Mouse (Mus musculus) B cell, adult 62 days (primary cell): ENCODE data around the gene Fbxo45. TPM values are rescaled to one million over a fixed set of nuclear protein-coding genes. Genes with fewer than 3 reads are reported as not detected.

ENCODE experiments used
- total RNA-seq: library from RNA; stranded (reverse); gene quantifications from 4 replicates; pipeline ENCODE4 v1.2.4, GENCODE M21; 2023

Gene Fbxo45
- 8.4 to 10.4 TPM (median 9.4 TPM) in 4 replicates for total RNA-seq

DNA sequence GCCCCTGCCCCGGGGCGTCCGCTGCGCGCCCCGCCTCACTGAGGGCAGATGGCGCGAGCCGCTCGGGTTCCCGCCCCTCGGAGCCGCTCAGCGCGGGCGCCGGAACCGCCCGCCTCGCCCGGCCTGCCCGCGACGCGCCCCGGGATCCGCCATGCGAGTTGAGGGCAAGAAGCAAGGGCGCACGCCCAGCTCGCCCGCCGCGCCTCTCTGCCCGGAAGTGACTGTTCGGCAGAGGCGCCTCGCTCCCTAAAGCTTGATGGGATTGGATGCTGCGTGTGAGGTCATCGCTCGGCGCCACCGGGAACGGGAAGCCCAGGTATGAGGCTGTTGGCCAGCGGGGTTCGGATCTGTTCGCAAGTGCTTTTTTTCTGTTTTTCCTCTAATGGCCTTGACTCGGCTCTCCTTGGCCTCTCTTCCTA, at the start of gene Fbxo45, which contains the start of gene Wdr53:
Gene Fbxo45 (minus strand): TSS at position 207 of the 419 bp plus-strand sequence.
Gene Wdr53 (plus strand): TSS at position 276 of the 419 bp plus-strand sequence.

GRCm38 (mm10) chr16:32277308-32278256, 30.6 kb upstream of the Fbxo45 start, which contains the start of gene Rnf168:
Rnf168 (plus strand) TSS chr16:32277459.

DNA sequence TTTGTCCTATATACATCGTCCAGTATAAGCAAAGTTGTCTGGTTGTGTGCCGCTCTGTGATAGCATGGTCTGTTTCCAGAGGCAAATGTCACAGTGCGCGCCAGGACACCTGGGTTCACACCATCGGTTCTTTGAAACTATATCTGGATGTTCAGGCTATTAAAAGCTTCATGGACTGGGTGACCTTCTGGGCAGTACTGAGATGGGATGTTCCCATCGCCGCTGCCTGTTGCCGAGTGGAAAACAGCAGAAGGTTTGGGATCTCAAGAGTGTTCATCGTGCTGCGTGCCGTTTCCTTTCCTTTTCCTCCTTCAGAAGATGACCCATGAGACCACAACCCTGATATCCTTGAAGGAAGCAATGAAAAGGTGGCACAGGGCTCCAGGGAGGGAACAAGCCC, 24.3 kb upstream of the Fbxo45 start, which contains the start of gene Smco1:
Gene Smco1 (plus strand): TSS at position 178 of the 400 bp plus-strand sequence.

Other genes starting within 250 kb of the Fbxo45 start
- gene Senp5, start 243.9 kb downstream of the Fbxo45 start, total RNA-seq: 29.2 to 32.6 TPM (median 32.3 TPM) in 4 replicates
- 76.5 to 83.8 TPM (median 78.1 TPM) in 4 replicates for gene Pak2, start 167.8 kb downstream of the Fbxo45 start, total RNA-seq
- 21.0 to 31.7 TPM (median 25.0 TPM) in 4 replicates for gene Pigx, start 147.4 kb downstream of the Fbxo45 start, total RNA-seq
- 3.0 to 5.2 TPM (median 4.4 TPM) in 4 replicates for gene Cep19, start 147.4 kb downstream of the Fbxo45 start, total RNA-seq
- 263 to 290 TPM (median 275 TPM) in 4 replicates for gene Nrros, start 81.6 kb downstream of the Fbxo45 start, total RNA-seq
- not detected in 4 replicates for gene Bex6, start 67.3 kb downstream of the Fbxo45 start, total RNA-seq
- gene Wdr53, start 69 bp upstream of the Fbxo45 start, total RNA-seq: 10.2 to 12.1 TPM (median 11.1 TPM) in 4 replicates
- gene Smco1, start 24.3 kb upstream of the Fbxo45 start, total RNA-seq: 0.83 to 1.7 TPM (median 0.96 TPM) in 4 replicates
- 14.1 to 18.5 TPM (median 16.5 TPM) in 4 replicates for gene Rnf168, start 30.3 kb upstream of the Fbxo45 start, total RNA-seq
- 52.4 to 83.7 TPM (median 65.5 TPM) in 4 replicates for gene Ubxn7, start 85.1 kb upstream of the Fbxo45 start, total RNA-seq
- not detected in 4 replicates for gene Tm4sf19, start 153.3 kb upstream of the Fbxo45 start, total RNA-seq
- 3.1 to 7.0 TPM (median 5.3 TPM) in 4 replicates for gene Tctex1d2, start 172.5 kb upstream of the Fbxo45 start, total RNA-seq
- 59.3 to 71.1 TPM (median 66.8 TPM) in 4 replicates for gene Pcyt1a, start 183.8 kb upstream of the Fbxo45 start, total RNA-seq
- not detected in 4 replicates for gene Slc51a, start 240.7 kb upstream of the Fbxo45 start, total RNA-seq
- gene Zdhhc19, start 249.1 kb upstream of the Fbxo45 start, total RNA-seq: not detected in 4 replicates